Mouse (Mus musculus) ovary, postnatal 10 days (tissue): ENCODE data around the gene Slc2a10.

Experiments used
- DNase-seq: peaks from one replicate; pipeline ENCODE4 v3.0.0; 2022; ENCODE audit warnings: low spot score

The Slc2a10 gene

GRCm38 (mm10) chr2:165561861-165562260 is 58.3 kb downstream of the Slc2a10 start:
- DNase-seq: no peak

DNA sequence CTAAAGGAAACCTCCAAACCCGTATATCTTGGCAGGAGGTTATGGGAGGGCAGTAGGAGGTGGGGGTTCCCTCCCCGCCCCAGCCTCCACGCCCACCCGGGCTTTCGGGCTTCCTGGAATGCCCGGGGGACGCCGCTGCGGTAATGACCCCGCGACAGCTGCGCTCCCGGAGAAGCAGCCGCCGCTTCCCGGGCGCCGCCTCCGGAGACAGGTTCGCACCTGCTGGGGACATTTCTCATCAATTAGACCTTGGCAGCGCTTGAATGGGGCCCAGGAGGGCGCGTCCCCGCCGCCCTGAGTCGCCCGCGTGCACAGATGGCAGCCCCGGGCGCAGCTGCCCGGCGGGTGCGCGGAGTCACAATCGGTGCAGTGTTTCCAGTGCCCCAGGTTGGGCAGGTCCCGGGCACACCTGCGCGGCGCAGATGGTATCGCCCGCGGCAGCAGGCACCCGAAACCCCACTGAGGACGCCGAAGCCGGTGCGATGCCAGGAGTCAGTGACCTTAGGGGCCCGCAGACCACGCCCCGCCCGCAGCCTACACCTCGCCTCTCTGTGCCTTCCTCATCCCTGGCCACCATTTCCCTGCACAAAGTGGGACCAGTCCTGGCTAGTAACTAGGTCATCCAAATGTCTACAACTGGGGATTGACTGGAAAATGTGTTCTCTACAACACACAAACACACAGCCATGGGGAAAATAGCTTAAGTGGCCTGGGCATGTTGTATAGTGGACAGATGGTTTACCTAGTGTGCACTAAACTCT is 59.9 kb downstream of the Slc2a10 start:
- no peak for DNase-seq

DNA sequence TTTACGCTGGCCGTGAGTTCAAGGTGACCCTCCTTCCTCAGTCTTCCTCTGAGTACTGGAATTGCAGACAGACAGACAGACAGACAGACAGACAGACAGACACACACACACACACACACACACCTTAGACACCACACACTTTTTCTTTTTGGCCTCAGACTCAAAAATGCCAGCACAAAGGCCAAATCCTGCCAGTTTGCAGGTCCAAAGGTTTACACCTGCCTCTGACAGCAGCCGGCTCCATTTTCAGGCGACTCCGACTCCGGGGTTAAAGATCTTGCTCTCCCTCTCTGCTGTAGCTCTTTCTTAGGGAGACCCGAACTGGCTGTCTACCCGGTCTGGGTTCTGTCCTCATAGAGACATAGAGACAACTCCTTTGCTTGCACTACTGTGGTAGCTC is 60.5 kb downstream of the Slc2a10 start:
- DNase-seq: no peak

DNA sequence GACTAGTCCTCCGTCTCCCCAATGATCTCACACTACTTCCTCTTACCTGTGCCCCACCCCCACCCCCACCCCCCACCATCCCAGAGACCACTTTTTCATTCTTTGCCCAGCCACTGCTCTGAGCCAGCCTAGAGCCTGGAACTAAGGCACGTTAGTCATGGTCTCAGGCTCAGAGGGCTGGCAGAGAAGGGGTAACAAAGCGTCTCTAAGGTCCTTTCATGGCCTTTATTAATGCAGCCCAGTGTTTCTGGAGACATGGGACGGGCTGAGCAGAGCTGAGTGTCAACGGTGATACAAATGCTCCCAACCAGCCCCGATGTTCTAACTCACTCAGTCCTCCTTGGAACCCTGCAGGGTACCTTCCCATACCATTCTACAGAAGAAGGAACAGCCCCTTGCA is 61.0 kb downstream of the Slc2a10 start:
- no peak for DNase-seq

GRCm38 (mm10) chr2:165566898-165567297 is 63.3 kb downstream of the Slc2a10 start:
- DNase-seq: no peak

DNA sequence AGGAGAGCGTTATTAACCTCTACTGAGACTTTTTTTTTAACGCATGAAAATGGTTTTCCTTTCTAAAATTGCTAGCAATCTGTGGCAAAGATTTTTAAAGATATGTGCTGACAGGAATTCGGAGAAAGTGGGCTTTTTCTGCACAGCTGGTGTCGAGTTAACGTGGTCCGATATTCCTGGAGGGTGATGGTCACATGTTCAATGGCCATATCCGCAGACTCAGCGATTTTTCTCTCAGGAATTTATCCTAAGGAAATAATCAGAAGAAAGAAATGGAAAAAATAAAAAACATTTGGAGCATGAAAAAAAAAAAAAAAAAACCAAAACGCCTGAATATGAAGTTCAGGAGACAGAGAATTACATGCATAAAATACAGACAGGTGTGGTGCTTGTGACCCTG is 64.2 kb downstream of the Slc2a10 start:
- DNase-seq: no peak

DNA sequence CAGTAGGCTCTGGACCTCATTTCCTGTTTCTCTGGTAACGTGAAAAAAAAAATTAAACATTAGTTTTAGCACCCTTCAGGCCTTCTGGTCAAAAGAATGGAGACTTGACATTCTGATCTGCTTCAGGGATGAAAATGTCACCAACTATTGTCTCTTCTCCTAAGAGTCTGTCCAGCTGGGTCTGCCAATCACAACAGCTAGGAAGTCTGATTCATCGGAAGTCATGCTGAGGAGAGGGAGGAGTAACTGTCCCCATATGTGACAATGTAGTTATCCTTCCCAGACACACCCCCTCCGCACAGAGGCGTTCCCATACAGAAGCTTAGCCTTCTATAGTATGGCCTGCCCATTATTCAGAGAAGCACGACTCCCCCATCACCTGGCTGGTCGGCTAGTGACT is 65.3 kb downstream of the Slc2a10 start:
- no peak for DNase-seq
